In the genomic region with DNA sequence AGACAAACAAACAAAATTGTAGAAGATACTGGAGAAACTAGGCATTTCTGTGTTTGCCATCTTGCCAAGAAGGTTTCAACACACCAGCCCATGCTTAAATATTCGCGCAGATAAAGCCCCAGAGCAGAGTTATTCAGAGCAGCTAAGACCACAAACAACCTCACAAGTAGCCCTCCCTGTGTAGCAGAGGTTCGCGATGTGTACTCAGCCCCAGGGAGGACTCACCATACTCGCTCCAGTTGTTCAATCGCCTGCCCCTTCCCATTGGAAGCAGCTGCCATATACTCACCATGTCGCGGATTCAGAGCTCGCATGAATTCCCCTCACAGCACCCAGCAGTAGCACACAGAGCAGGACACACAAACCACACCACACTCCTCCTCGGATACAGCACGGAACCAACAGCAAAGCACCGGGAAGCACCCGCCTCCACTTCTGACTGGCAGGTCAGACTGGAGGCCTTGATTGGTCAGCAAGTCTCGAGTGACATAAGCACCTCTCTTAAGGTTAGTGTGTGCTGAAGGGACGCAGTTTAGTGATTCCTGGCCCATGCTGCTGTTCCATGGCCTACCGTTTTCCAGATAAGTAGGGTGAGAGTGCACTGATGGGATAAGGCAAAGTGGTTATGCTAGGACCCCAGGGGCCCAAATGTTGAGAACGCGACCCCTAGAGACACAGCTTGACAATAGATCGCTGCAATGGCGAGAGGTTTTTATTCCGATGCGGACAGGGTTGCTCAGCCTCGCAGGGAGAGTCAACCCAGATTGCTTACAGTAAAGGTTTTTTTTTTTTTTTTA, we compare ENCODE assay signal across 8 mouse cellular contexts. TPM values are rescaled to one million over a fixed set of nuclear protein-coding genes. Genes with fewer than 3 reads are reported as not detected.
DNase-seq lines count a peak whose midpoint lies in the region; ATAC-seq lines count a peak whose summit lies in the region.
"Not testable (repeated sequence)": the region's sequence is repeated elsewhere in the genome, so short reads cannot be mapped to it uniquely, and the experiment has no call there.

Gene Zfp975 (minus strand): TSS at position 381 of the 797 bp plus-strand sequence.

- H3K4me3 ChIP-seq in heart, embryonic 12.5 days = peak within 1 kb of the TSS; percentile 72
- H3K4me3 ChIP-seq in kidney, embryonic 16.5 days (ENCODE audit: low read length) = peak within 1 kb of the TSS; percentile 64

- peak within 1 kb of the TSS; percentile 76 for H3K9ac ChIP-seq in heart, embryonic 12.5 days
- H3K9ac ChIP-seq in kidney, embryonic 16.5 days (replicated peaks; ENCODE audit: low read length) = peak within 1 kb of the TSS; percentile 75

- not testable (repeated sequence) for H3K27me3 ChIP-seq in heart, embryonic 12.5 days (replicated peaks); kidney, embryonic 16.5 days (ENCODE audit: insufficient read depth, low read length)

- WGBS in heart, embryonic 12.5 days = under 1% methylated on average over 23 of the region's 23 CpGs
- under 1% methylated on average over 23 of the region's 23 CpGs for WGBS in kidney, embryonic 16.5 days

- H3K9me3 ChIP-seq in heart, embryonic 12.5 days (replicated peaks); kidney, embryonic 16.5 days (ENCODE audit: low read length): not testable (repeated sequence)

- peak within 1 kb of the TSS; percentile 68 for H3K4me2 ChIP-seq in heart, embryonic 12.5 days
- H3K4me2 ChIP-seq in kidney, embryonic 16.5 days (replicated peaks; ENCODE audit: low read depth, low read length) = peak within 1 kb of the TSS; percentile 56

- peak; percentile 69 for DNase-seq in CD4-positive, CD25-positive, alpha-beta regulatory T cell, adult 2 months (ENCODE audit: low read depth, low spot score)
- peak; percentile 15 for DNase-seq in c-Kit-negative CD71-positive TER-119-positive erythroid progenitor cells, embryonic 14.5 days (ENCODE audit: low read depth, low spot score)
- DNase-seq in fat pad, adult 2 months (ENCODE audit: extremely low read depth, low read depth, low spot score) = peak; percentile 40
- DNase-seq in liver = peak; percentile 83
- DNase-seq in monocyte, adult 2 months (ENCODE audit: low read depth in 1 of 2, low spot score in 2 of 2) = peak; percentile 2 to 3
- DNase-seq in spleen, postnatal 14 days (ENCODE audit: low spot score in 2 of 2) = peak; percentile 26 to 31

- H3K27ac ChIP-seq in heart, embryonic 12.5 days (ENCODE audit: poor library complexity, severe bottlenecking) = peak within 1 kb of the TSS; percentile 63
- H3K27ac ChIP-seq in kidney, embryonic 16.5 days (ENCODE audit: low read length) = peak within 1 kb of the TSS; percentile 80

- peak; percentile 99 for ATAC-seq in heart, embryonic 12.5 days (ENCODE audit: insufficient number of reproducible peaks, low FRiP score)
- ATAC-seq in kidney, embryonic 16.5 days (ENCODE audit: low FRiP score, low TSS enrichment) = peak; percentile 100

- not testable (repeated sequence) for H3K36me3 ChIP-seq in heart, embryonic 12.5 days; kidney, embryonic 16.5 days (ENCODE audit: insufficient read depth, low read length)

- not testable (repeated sequence) for H3K4me1 ChIP-seq in heart, embryonic 12.5 days (replicated peaks); kidney, embryonic 16.5 days (ENCODE audit: insufficient read depth, low read length)

RNA-seq across cellular contexts. Expression of gene Zfp975, which starts in this region (rescaled TPM):
- 8.1 and 8.5 TPM in 2 replicates for polyA plus RNA-seq in heart, embryonic 12.5 days (2016; fragmentation: Nextera tagmentation; extraction: Ambion mirVana)
- polyA plus RNA-seq in kidney, embryonic 16.5 days (2015; fragmentation: Nextera tagmentation; extraction: Ambion mirVana) = 8.7 and 9.4 TPM in 2 replicates

Comparison
In these comparisons a context has a peak if more than half of its experiments do, and no peak if none do; other contexts are left out.
1. Peak in every context shown above with its lines: DNase-seq, ATAC-seq, H3K4me3 ChIP-seq and H3K27ac ChIP-seq.
2. DNase-seq: peak in every context shown above with its lines; median percentile 83 in liver; 69 in CD4-positive, CD25-positive, alpha-beta regulatory T cell, adult 2 months; 40 in fat pad, adult 2 months; 28 in spleen, postnatal 14 days; 15 in c-Kit-negative CD71-positive TER-119-positive erythroid progenitor cells, embryonic 14.5 days; 2 in monocyte, adult 2 months.